Mouse (Mus musculus): ENCODE data around the gene Zfp408. TPM values are rescaled to one million over a fixed set of nuclear protein-coding genes. Genes with fewer than 3 reads are reported as not detected.

The Zfp408 gene
- polyA plus RNA-seq, 1 experiment from 2014 or later = 4.6 TPM

- no peak overlapping the region for H3K4me3 ChIP-seq (replicated peaks; ENCODE audit: low read depth, low read length)
- DNase-seq (ENCODE audit: low spot score) = no peak
- no peak overlapping the region for H3K9ac ChIP-seq (ENCODE audit: low read depth, low read length)
- 96% methylated on average over 4 of the region's 4 CpGs for WGBS
- peaks cover 63% of the 10 kb centered on the region for H3K36me3 ChIP-seq (ENCODE audit: insufficient read depth, low read length)
- H3K9me3 ChIP-seq (replicated peaks; ENCODE audit: low read length) = no peaks in the 10 kb centered on the region
- H3K4me1 ChIP-seq (replicated peaks; ENCODE audit: insufficient read depth, low read length) = no peaks in the 10 kb centered on the region
- no peak overlapping the region for H3K4me2 ChIP-seq (ENCODE audit: low read length)
- TF ChIP-seq CTCF (IDR thresholded peaks at IDR 0.05; ENCODE audit: low read depth) = no peak
- no peaks in the 10 kb centered on the region for H3K27me3 ChIP-seq (ENCODE audit: insufficient read depth, low read length)
- no peak for ATAC-seq (replicated peaks; ENCODE audit: low FRiP score, low read depth)
- no peak overlapping the region for H3K27ac ChIP-seq
Observed at GRCm38 (mm10) chr2:91600475-91600874, 49.1 kb downstream of the Zfp408 start.

Other genes starting within 250 kb of the Zfp408 start
- gene 1110051M20Rik, start 205.1 kb downstream of the Zfp408 start, polyA plus RNA-seq (2015; fragmentation: Nextera tagmentation; extraction: Ambion mirVana) = 55.7 and 56.8 TPM in 2 replicates
- 5.9 and 7.0 TPM in 2 replicates for gene Lrp4, start 192.3 kb downstream of the Zfp408 start, polyA plus RNA-seq (2015; fragmentation: Nextera tagmentation; extraction: Ambion mirVana)
- gene Ckap5, start 123.0 kb downstream of the Zfp408 start, polyA plus RNA-seq (2015; fragmentation: Nextera tagmentation; extraction: Ambion mirVana) = 44.0 and 50.8 TPM in 2 replicates
- 0.05 and 0.40 TPM in 2 replicates for gene F2, start 13.4 kb downstream of the Zfp408 start, polyA plus RNA-seq (2015; fragmentation: Nextera tagmentation; extraction: Ambion mirVana)
- 111 and 114 TPM in 2 replicates for gene Arhgap1, start 69 bp upstream of the Zfp408 start, polyA plus RNA-seq (2015; fragmentation: Nextera tagmentation; extraction: Ambion mirVana)
- 20.8 and 22.3 TPM in 2 replicates for gene Atg13, start 60.8 kb upstream of the Zfp408 start, polyA plus RNA-seq (2015; fragmentation: Nextera tagmentation; extraction: Ambion mirVana)
- gene Harbi1, start 61.1 kb upstream of the Zfp408 start, polyA plus RNA-seq (2015; fragmentation: Nextera tagmentation; extraction: Ambion mirVana) = 16.1 and 17.2 TPM in 2 replicates
- gene Ambra1, start 80.3 kb upstream of the Zfp408 start, polyA plus RNA-seq (2015; fragmentation: Nextera tagmentation; extraction: Ambion mirVana) = 10.4 and 12.4 TPM in 2 replicates

All from kidney, postnatal 0 days (tissue).